Mouse (Mus musculus): ENCODE results near the gene Gm13277. TPM values are rescaled to one million over a fixed set of nuclear protein-coding genes. Genes with fewer than 3 reads are reported as not detected.
"Not testable (repeated sequence)": the region's sequence is repeated elsewhere in the genome, so short reads cannot be mapped to it uniquely, and the experiment has no call there.

Gene Gm13277
- not detected for total RNA-seq (2021)
- long read RNA-seq, experiment 1: 0 reads
- long read RNA-seq, experiment 2: 0 reads

- not testable (repeated sequence) for H3K27ac ChIP-seq, H3K4me3 ChIP-seq
- TF ChIP-seq CTCF (conservative IDR thresholded peaks at IDR 0.05): peak; percentile 58
- peak; percentile 58 to 66 for DNase-seq (ENCODE audit: low spot score in 2 of 2)
These were observed at the start of gene Gm13277 for GRCm38 (mm10) chr4:88788402-88788801. Gm13277 (plus strand) TSS chr4:88788632.

GRCm38 (mm10) chr4:88739036-88739435 lies 49.4 kb upstream of the Gm13277 start:
- DNase-seq (ENCODE audit: low spot score in 2 of 2): no peak
- no peak for TF ChIP-seq CTCF (conservative IDR thresholded peaks at IDR 0.05)
- Histone ChIP-seq H3K4me3 (no peak overlapping the region), H3K27ac (no peak overlapping the region)

DNA sequence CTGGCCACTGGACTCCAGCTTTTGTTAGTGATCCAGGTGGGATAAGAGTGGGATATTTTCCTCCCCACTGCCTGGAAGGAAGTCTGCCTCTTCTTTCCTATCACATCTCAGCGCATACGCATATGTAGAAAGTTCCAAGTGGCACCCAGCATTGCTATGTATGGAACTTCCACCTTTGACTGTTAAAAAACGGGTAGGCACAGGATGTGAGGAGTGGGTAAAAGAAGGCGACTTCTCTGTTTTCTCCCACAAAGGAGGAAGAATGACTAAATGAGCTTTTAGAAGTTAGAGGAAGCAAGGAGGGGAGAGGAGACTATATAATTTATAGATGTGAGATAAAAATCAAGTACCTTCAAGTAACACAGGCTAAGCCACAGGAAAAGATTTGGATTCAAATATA lies 47.0 kb upstream of the Gm13277 start:
- TF ChIP-seq CTCF (conservative IDR thresholded peaks at IDR 0.05): no peak
- DNase-seq (ENCODE audit: low spot score in 2 of 2): no peak
- H3K4me3 ChIP-seq: no peak overlapping the region
- no peak overlapping the region for H3K27ac ChIP-seq

DNA sequence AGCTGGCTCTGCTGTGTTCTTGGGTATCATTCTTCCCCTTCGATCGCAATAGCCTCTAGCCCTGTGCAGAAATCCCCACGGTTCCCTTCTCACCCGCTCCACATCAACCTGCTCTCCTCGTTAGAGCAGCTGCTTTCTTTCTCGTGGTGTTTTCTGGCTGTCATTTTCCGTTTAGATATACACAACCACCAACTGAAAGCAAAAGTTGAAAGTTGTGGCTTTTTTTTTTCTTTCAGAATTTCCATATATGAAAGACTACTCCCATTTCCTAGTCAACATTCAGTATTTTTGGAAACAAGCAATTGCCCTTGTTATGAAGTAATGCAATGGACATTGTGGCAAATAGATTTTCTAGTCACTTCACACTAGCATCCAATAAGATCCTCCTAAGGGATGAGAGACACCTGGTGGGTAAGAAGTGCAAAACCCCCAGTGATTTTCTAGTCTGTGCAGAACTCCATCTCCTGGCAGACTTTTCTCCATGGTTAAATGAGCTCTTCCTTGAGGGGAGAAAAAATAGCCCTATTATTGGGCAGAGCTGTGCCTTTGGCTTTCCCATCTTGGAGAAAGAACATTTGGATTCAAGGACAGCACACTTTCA lies 45.6 kb upstream of the Gm13277 start:
- DNase-seq (ENCODE audit: low spot score in 2 of 2): no peak
- Histone ChIP-seq H3K27ac (no peak overlapping the region), H3K4me3 (no peak overlapping the region)
- peak; percentile 56 for TF ChIP-seq CTCF (conservative IDR thresholded peaks at IDR 0.05)

DNA sequence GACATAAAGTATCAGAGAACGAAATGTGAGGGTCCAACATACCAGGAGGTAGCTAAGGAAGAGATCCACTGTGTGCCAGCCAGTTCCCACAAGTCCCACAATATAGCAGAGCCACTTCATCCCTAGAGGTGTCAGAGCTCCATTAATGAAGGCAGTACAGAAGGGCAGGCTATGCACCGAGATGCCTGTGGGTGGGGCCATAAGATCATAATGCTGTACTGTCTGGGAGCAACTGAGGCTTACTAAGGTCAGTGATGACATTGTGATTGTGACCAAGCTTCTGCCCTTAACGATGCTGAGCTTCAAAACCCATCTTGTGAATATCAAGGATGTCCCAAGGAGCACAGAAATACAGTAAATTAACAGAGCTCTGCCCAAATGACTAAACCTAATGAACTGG lies 44.2 kb upstream of the Gm13277 start:
- H3K4me3 ChIP-seq: no peak overlapping the region
- DNase-seq (ENCODE audit: low spot score in 2 of 2): no peak
- H3K27ac ChIP-seq: no peak overlapping the region
- TF ChIP-seq CTCF (conservative IDR thresholded peaks at IDR 0.05): 0 out of 2 replicates have a peak, but pooled peaks have one; percentile 16

DNA sequence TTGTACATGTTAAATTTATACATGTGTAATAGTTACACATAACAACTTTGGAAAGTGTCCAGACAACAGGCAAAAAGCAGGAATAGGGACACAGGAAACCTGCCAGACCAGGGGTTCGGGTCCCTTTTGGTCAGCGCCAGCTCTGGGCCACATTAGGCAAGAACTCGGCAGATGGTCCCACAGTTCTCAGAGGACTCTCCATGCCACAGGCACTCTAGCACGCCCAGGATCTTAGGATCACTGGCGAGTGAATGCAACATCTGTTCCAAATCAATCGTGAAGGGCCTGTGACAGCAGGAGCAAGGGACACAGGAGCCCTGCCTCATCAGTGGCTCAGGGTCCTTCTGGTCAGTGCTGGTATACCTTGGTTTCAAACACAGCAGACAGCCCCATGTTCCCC lies 38.5 kb upstream of the Gm13277 start:
- DNase-seq (ENCODE audit: low spot score in 2 of 2): no peak
- H3K27ac ChIP-seq: no peak overlapping the region
- no peak overlapping the region for H3K4me3 ChIP-seq
- TF ChIP-seq CTCF (conservative IDR thresholded peaks at IDR 0.05): no peak

DNA sequence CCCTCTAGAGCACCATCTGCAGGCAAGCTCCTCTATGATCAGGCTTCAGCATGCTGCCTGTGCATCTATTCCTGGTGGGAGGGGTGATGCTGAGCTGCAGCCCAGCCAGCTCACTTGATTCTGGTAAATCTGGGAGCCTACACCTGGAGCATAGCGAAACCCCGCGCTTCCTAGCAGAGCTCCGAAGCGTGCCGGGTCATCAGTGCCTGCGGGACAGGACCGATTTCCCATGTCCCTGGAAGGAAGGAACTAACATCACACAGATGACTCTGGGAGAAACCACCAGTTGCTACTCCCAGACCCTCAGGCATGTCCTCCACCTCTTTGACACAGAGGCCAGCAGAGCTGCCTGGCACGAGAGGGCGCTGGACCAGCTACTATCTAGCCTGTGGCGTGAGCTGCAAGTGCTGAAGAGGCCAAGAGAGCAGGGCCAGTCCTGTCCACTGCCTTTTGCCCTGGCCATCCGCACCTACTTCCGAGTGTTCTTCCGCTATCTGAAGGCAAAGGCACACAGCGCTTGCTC lies 33.6 kb upstream of the Gm13277 start, which contains the start of gene Gm13271:
Gm13271 (plus strand) TSS at position 51 of the 523 bp plus-strand sequence.
- peak; percentile 53 for TF ChIP-seq CTCF (conservative IDR thresholded peaks at IDR 0.05)
- not testable (repeated sequence) for H3K27ac ChIP-seq, H3K4me3 ChIP-seq
- DNase-seq (ENCODE audit: low spot score in 2 of 2): peak; percentile 60 to 67

DNA sequence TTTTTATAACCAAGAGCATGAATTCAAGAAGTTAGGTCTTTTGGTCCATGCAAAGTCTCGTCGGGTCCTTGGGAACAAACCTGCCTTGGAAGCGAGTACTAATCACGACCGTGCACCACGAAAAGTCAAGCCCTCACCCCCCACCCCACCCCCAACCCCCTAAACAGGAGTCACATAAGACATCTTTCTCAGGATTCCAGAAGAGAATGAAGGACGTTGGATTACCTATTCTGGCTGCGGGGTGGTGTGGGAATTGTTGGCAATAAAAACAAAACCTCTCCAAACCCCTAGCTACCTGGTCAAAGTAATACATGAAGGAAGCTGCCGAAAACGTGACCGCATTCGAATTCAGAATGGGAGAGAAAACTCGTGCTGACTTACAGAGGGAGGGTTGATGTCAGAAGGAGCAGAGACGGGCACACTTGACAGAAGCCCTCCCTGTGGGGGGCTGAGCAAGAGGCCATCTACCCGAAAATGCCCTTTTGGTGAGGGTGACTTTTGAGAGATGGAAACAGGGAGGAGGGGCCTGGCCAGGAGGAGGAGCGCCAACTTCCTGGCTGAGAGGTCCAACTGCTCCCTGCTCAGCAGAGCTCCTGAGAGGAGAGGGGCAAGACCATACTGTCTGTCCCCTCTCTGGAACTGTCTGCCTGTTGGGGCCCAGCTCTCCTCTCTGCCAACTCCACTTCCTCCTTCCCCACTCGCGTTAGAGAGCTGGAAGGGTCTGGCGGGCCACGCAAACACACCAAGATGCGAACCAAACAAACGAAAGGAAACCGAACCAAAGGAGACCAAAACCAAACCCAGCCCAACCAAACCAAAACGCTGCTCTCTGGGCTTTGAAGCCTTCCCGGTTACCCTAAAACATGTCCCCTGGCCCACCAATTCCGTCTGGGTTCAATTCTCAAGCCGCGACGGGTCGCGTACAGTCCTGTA lies 31.6 kb upstream of the Gm13277 start:
- peak overlapping the region; percentile 61; the same call in 1 of the 2 replicates for H3K27ac ChIP-seq
- peak overlapping the region; percentile 55 for H3K4me3 ChIP-seq
- not testable (repeated sequence) for DNase-seq (ENCODE audit: low spot score in 2 of 2)

DNA sequence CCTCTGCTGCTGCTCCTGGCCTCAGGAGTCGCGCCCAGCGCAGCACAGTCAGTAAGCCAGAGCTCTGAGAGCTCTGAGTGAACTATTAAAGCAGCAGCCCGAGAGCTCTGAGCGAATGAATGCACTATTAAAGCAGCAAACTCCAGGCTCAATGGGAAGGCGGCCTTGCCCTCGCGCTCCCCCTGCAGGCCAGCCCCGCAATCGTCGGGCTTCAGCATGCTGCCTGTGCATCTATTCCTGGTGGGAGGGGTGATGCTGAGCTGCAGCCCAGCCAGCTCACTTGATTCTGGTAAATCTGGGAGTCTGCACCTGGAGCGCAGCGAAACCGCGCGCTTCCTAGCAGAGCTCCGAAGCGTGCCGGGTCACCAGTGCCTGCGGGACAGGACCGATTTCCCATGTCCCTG lies 30.8 kb upstream of the Gm13277 start:
- peak; percentile 72 for TF ChIP-seq CTCF (conservative IDR thresholded peaks at IDR 0.05)
- peak; percentile 84 to 90 for DNase-seq (ENCODE audit: low spot score in 2 of 2)
- H3K27ac ChIP-seq: not testable (repeated sequence)
- H3K4me3 ChIP-seq: peak overlapping the region; percentile 55

- not testable (repeated sequence) for H3K27ac ChIP-seq, H3K4me3 ChIP-seq
- DNase-seq (ENCODE audit: low spot score in 2 of 2): peak in 1 of 2 experiments; percentile 27
These were observed 29.7 kb upstream of the Gm13277 start for GRCm38 (mm10) chr4:88758751-88759150.

DNA sequence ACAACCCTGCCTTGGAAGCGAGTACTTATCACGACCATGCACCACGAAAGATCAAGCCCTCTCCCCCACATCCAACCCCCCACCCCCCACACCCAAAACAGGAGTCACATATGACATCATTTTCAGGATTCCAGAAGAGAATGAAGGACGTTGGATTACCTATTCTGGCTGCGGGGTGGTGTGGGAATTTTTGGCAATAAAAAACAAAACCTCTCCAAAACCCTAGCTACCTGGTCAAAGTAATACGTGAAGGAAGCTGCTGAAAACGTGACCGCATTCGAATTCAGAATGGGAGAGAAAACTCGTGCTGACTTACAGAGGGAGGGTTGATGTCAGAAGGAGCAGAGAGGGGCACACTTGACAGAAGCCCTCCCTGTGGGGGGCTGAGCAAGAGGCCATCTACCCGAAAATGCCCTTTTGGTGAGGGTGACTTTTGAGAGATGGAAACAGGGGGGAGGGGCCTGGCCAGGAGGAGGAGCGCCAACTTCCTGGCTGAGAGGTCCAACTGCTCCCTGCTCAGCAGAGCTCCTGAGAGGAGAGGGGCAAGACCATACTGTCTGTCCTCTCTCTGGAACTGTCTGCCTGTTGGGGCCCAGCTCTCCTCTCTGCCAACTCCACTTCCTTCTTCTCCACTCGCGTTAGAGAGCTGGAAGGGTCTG lies 28.7 kb upstream of the Gm13277 start, which contains the start of gene Gm13283:
Gm13283 (plus strand) TSS at position 510 of the 659 bp plus-strand sequence.
- H3K4me3 ChIP-seq: peak within 1 kb of the TSS; percentile 30; the same call in 1 of the 2 replicates
- H3K27ac ChIP-seq: not testable (repeated sequence)
- DNase-seq (ENCODE audit: low spot score in 2 of 2): peak in 1 of 2 experiments; percentile 13

- H3K27ac ChIP-seq: not testable (repeated sequence)
- peak overlapping the region; percentile 30; the same call in 1 of the 2 replicates for H3K4me3 ChIP-seq
- TF ChIP-seq CTCF (conservative IDR thresholded peaks at IDR 0.05): peak; percentile 70
- peak; percentile 35 to 49 for DNase-seq (ENCODE audit: low spot score in 2 of 2)
These were observed 28.0 kb upstream of the Gm13277 start for GRCm38 (mm10) chr4:88760431-88760830.
